Mouse (Mus musculus) forebrain, embryonic 10.5 days (tissue): ENCODE measurements around the gene Slc39a5. TPM values are rescaled to one million over a fixed set of nuclear protein-coding genes. Genes with fewer than 3 reads are reported as not detected.

Experiments used
- DNase-seq: peaks from one replicate; pipeline ENCODE4 v3.0.0-alpha.2; 2017; ENCODE audit warnings: low spot score; ENCODE audit errors: extremely low spot score
- H3K27ac ChIP-seq: fragments of 300-500 bp; sonication (generic); 2 replicates; pipeline ENCODE4 v1.5.1; 2016; ENCODE audit warnings: mild to moderate bottlenecking
- H3K27me3 ChIP-seq: fragments of 300-500 bp; sonication (generic); 2 replicates; pipeline ENCODE4 v1.6.1; 2016; ENCODE audit warnings: mild to moderate bottlenecking; ENCODE audit not compliant: poor library complexity, severe bottlenecking
- H3K36me3 ChIP-seq: fragments of 300-500 bp; sonication (generic); replicated peaks from 2 replicates; pipeline ENCODE4 v1.6.1; 2016; ENCODE audit warnings: mild to moderate bottlenecking, moderate library complexity
- H3K4me1 ChIP-seq: fragments of 300-500 bp; sonication (generic); 2 replicates; pipeline ENCODE4 v1.6.1; 2016
- H3K4me3 ChIP-seq: fragments of 300-500 bp; sonication (generic); 2 replicates; pipeline ENCODE4 v1.5.1; 2016; ENCODE audit warnings: mild to moderate bottlenecking, moderate library complexity
- H3K9me3 ChIP-seq: fragments of 300-500 bp; sonication (generic); 2 replicates; pipeline ENCODE4 v1.6.1; 2016; ENCODE audit warnings: mild to moderate bottlenecking, moderate library complexity
- WGBS: fragments of 180-500 bp; shearing (Covaris S2); methylation state at CpG from one replicate; pipeline ENCODE4 v1.1.7; 2016; 5-methylcytosine and 5-hydroxymethylcytosine counted together
- polyA plus RNA-seq: library from polyadenylated mRNA; unstranded; fragments of >200 nt; fragmentation: Nextera tagmentation; extraction: Ambion mirVana; gene quantifications from 2 replicates; pipeline ENCODE4 v1.2.1, GENCODE M21; 2016

Gene Slc39a5
- polyA plus RNA-seq, 1 experiment from 2014 or later = not detected

- H3K27ac ChIP-seq = no peak overlapping the region
- WGBS = 91% methylated on average over 7 of the region's 7 CpGs
- DNase-seq = no peak
- H3K27me3 ChIP-seq = no peaks in the 10 kb centered on the region
- H3K9me3 ChIP-seq = no peaks in the 10 kb centered on the region
- H3K4me3 ChIP-seq = no peak overlapping the region
- H3K36me3 ChIP-seq = peaks cover 73% of the 10 kb centered on the region
- peaks cover 28% of the 10 kb centered on the region for H3K4me1 ChIP-seq
These were observed 2.9 kb upstream of the Slc39a5 start for GRCm38 (mm10) chr10:128403931-128404330.

- H3K9me3 ChIP-seq = no peaks in the 10 kb centered on the region
- H3K36me3 ChIP-seq = peaks cover 62% of the 10 kb centered on the region
- WGBS = 84% methylated on average over 9 of the region's 9 CpGs
- H3K27ac ChIP-seq = no peak overlapping the region
- no peaks in the 10 kb centered on the region for H3K27me3 ChIP-seq
- peaks cover 30% of the 10 kb centered on the region for H3K4me1 ChIP-seq
- no peak overlapping the region for H3K4me3 ChIP-seq
- no peak for DNase-seq
These were observed 609 bp upstream of the Slc39a5 start for GRCm38 (mm10) chr10:128401638-128402037.

- no peak overlapping the region for H3K27ac ChIP-seq
- peaks cover 62% of the 10 kb centered on the region for H3K36me3 ChIP-seq
- no peak overlapping the region; the same call in 1 of the 2 replicates for H3K4me3 ChIP-seq
- H3K4me1 ChIP-seq = peaks cover 37% of the 10 kb centered on the region
- WGBS = 35% methylated on average over 5 of the region's 5 CpGs
- DNase-seq = no peak
- H3K9me3 ChIP-seq = no peaks in the 10 kb centered on the region
- H3K27me3 ChIP-seq = no peaks in the 10 kb centered on the region
These were observed 691 bp downstream of the Slc39a5 start for GRCm38 (mm10) chr10:128400338-128400737.

- Histone ChIP-seq H3K36me3 (peaks cover 68% of the 10 kb centered on the region), H3K27me3 (no peaks in the 10 kb centered on the region), H3K27ac (no peak overlapping the region), H3K4me1 (peaks cover 56% of the 10 kb centered on the region), H3K9me3 (no peaks in the 10 kb centered on the region), H3K4me3 (no peak overlapping the region)
- no peak for DNase-seq
- 71% methylated on average over 7 of the region's 7 CpGs for WGBS
These were observed 3.6 kb downstream of the Slc39a5 start for GRCm38 (mm10) chr10:128397466-128397865.

GRCm38 (mm10) chr10:128396716-128397264 is 4.2 kb downstream of the Slc39a5 start:
- H3K9me3 ChIP-seq = no peaks in the 10 kb centered on the region
- DNase-seq = no peak
- 79% methylated on average over 10 of the region's 10 CpGs for WGBS
- no peaks in the 10 kb centered on the region for H3K27me3 ChIP-seq
- H3K4me1 ChIP-seq = peaks cover 56% of the 10 kb centered on the region
- H3K4me3 ChIP-seq = no peak overlapping the region; the same call in 1 of the 2 replicates
- no peak overlapping the region for H3K27ac ChIP-seq
- peaks cover 72% of the 10 kb centered on the region for H3K36me3 ChIP-seq

- H3K27me3 ChIP-seq = no peaks in the 10 kb centered on the region
- WGBS = 77% methylated on average over 11 of the region's 11 CpGs
- H3K27ac ChIP-seq = no peak overlapping the region
- H3K4me1 ChIP-seq = peaks cover 52% of the 10 kb centered on the region
- no peak for DNase-seq
- peaks cover 72% of the 10 kb centered on the region for H3K36me3 ChIP-seq
- no peak overlapping the region for H3K4me3 ChIP-seq
- no peaks in the 10 kb centered on the region for H3K9me3 ChIP-seq
These were observed 4.9 kb downstream of the Slc39a5 start for GRCm38 (mm10) chr10:128396017-128396673.

- H3K4me1 ChIP-seq = peaks cover 28% of the 10 kb centered on the region
- H3K36me3 ChIP-seq = peaks cover 100% of the 10 kb centered on the region
- H3K4me3 ChIP-seq = no peak overlapping the region
- no peaks in the 10 kb centered on the region for H3K9me3 ChIP-seq
- 79% methylated on average over 6 of the region's 6 CpGs for WGBS
- no peaks in the 10 kb centered on the region for H3K27me3 ChIP-seq
- DNase-seq = no peak
- no peak overlapping the region for H3K27ac ChIP-seq
These were observed 9.2 kb downstream of the Slc39a5 start for GRCm38 (mm10) chr10:128391850-128392249.

GRCm38 (mm10) chr10:128390366-128390765 is 10.7 kb downstream of the Slc39a5 start:
- no peaks in the 10 kb centered on the region for H3K9me3 ChIP-seq
- DNase-seq = no peak
- no peak overlapping the region for H3K27ac ChIP-seq
- H3K36me3 ChIP-seq = peaks cover 100% of the 10 kb centered on the region
- H3K4me1 ChIP-seq = peaks cover 18% of the 10 kb centered on the region; the same call in 1 of the 2 replicates
- H3K27me3 ChIP-seq = no peaks in the 10 kb centered on the region
- no peak overlapping the region for H3K4me3 ChIP-seq
- 91% methylated on average over 12 of the region's 12 CpGs for WGBS

GRCm38 (mm10) chr10:128389570-128389969 is 11.5 kb downstream of the Slc39a5 start:
- Histone ChIP-seq H3K4me1 (peaks cover 15% of the 10 kb centered on the region; the same call in 1 of the 2 replicates), H3K27ac (no peak overlapping the region), H3K36me3 (peaks cover 100% of the 10 kb centered on the region), H3K9me3 (no peaks in the 10 kb centered on the region), H3K27me3 (no peaks in the 10 kb centered on the region), H3K4me3 (no peak overlapping the region)
- DNase-seq = no peak
- 92% methylated on average over 6 of the region's 6 CpGs for WGBS

GRCm38 (mm10) chr10:128388941-128389340 is 12.1 kb downstream of the Slc39a5 start:
- WGBS = 94% methylated on average over 14 of the region's 14 CpGs
- Histone ChIP-seq H3K4me3 (no peak overlapping the region), H3K4me1 (peaks cover 10% of the 10 kb centered on the region; the same call in 1 of the 2 replicates), H3K27me3 (no peaks in the 10 kb centered on the region), H3K36me3 (peaks cover 100% of the 10 kb centered on the region), H3K27ac (no peak overlapping the region), H3K9me3 (no peaks in the 10 kb centered on the region)
- no peak for DNase-seq

- Histone ChIP-seq H3K27ac (no peak overlapping the region), H3K27me3 (no peaks in the 10 kb centered on the region), H3K36me3 (peaks cover 100% of the 10 kb centered on the region), H3K9me3 (no peaks in the 10 kb centered on the region), H3K4me1 (no peaks in the 10 kb centered on the region), H3K4me3 (no peak overlapping the region)
- no peak for DNase-seq
- WGBS = 89% methylated on average over 7 of the region's 7 CpGs
These were observed 15.1 kb downstream of the Slc39a5 start for GRCm38 (mm10) chr10:128385902-128386301.

- DNase-seq = no peak
- Histone ChIP-seq H3K4me1 (peaks cover 20% of the 10 kb centered on the region), H3K4me3 (no peak overlapping the region), H3K36me3 (peaks cover 97% of the 10 kb centered on the region), H3K27me3 (no peaks in the 10 kb centered on the region), H3K27ac (no peak overlapping the region), H3K9me3 (no peaks in the 10 kb centered on the region)
- 89% methylated on average over 8 of the region's 8 CpGs for WGBS
These were observed 18.5 kb downstream of the Slc39a5 start for GRCm38 (mm10) chr10:128382482-128382881.

- Histone ChIP-seq H3K27ac (no peak overlapping the region), H3K36me3 (peaks cover 78% of the 10 kb centered on the region), H3K9me3 (no peaks in the 10 kb centered on the region), H3K27me3 (no peaks in the 10 kb centered on the region), H3K4me1 (peaks cover 32% of the 10 kb centered on the region), H3K4me3 (no peak overlapping the region)
- DNase-seq = no peak
- WGBS = 89% methylated on average over 5 of the region's 5 CpGs
These were observed 20.5 kb downstream of the Slc39a5 start for GRCm38 (mm10) chr10:128380565-128380964.
